Mouse (Mus musculus): Measurements from ENCODE around the gene Cd4. TPM values are rescaled to one million over a fixed set of nuclear protein-coding genes. Genes with fewer than 3 reads are reported as not detected.

The Cd4 gene
- polyA plus RNA-seq (2011; ENCODE audit: insufficient read length, low read depth, missing spikeins), result not detected in 2 replicates

- no peak for TF ChIP-seq POLR2A (IDR thresholded peaks at IDR 0.05; ENCODE audit: low read depth, low read length)
- TF ChIP-seq CTCF (IDR thresholded peaks at IDR 0.05; ENCODE audit: borderline replicate concordance, insufficient read depth, low read length), result no peak
- Histone ChIP-seq H3K27ac (ENCODE audit: insufficient read depth, low read length) (no peak within 1 kb of the TSS), H3K4me1 (ENCODE audit: control insufficient read depth, insufficient read depth, low read length) (no peaks in the 10 kb centered on the region), H3K4me3 (ENCODE audit: insufficient read depth, low read length) (no peak within 1 kb of the TSS)
Measured at GRCm38 (mm10) chr6:124887986-124888385, at the start of gene Cd4. Cd4 (minus strand) TSS chr6:124888221.

DNA sequence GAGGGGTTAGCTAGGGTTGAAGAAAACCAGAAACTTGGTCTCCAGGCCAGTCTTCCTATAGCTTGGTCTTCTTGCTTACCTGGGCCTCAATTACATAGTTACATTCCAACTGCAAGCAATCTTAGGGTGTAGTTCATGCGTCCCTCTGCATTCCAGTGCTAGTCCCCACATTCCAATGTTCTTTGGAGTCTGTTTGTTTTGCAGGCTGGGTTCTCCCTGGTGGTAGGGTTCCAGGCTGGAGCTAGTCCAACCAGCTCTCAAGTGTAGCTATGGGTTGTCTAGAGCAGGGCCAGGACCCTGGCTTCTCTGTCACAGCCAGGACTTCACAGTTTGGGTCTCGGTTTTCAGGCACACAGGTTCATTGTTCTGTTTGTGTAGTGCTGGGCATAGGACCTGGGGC is 49.5 kb upstream of the Cd4 start:
- H3K4me1 ChIP-seq (ENCODE audit: control insufficient read depth, insufficient read depth, low read length), result no peaks in the 10 kb centered on the region
- no peak overlapping the region for H3K27ac ChIP-seq (ENCODE audit: insufficient read depth, low read length)
- no peak overlapping the region for H3K4me3 ChIP-seq (ENCODE audit: insufficient read depth, low read length)
- TF ChIP-seq POLR2A (IDR thresholded peaks at IDR 0.05; ENCODE audit: low read depth, low read length), result no peak
- TF ChIP-seq CTCF (IDR thresholded peaks at IDR 0.05; ENCODE audit: borderline replicate concordance, insufficient read depth, low read length), result no peak

DNA sequence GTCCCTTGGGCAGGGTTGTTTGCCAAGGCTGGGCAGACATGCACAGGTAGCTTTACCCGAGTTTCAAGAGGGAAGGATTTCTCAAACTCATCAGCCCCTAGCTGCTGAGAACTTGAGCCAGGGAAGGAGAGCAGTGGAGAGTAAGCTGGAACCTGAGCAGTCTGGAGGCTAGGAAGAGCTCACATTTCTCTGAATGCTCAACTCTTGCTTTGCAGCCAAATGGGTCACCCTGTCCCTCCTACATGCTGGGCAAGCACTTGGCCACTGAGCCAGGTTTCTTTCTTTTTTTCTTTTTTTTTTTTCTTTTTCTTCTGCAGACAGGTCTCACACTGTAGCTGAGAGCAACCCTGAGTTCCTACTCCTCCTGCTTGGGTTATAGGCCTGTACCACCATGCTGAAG is 48.7 kb upstream of the Cd4 start:
- no peaks in the 10 kb centered on the region for H3K4me1 ChIP-seq (ENCODE audit: control insufficient read depth, insufficient read depth, low read length)
- no peak overlapping the region for H3K27ac ChIP-seq (ENCODE audit: insufficient read depth, low read length)
- TF ChIP-seq POLR2A (IDR thresholded peaks at IDR 0.05; ENCODE audit: low read depth, low read length) (no peak), CTCF (IDR thresholded peaks at IDR 0.05; ENCODE audit: borderline replicate concordance, insufficient read depth, low read length) (no peak)
- no peak overlapping the region for H3K4me3 ChIP-seq (ENCODE audit: insufficient read depth, low read length)

DNA sequence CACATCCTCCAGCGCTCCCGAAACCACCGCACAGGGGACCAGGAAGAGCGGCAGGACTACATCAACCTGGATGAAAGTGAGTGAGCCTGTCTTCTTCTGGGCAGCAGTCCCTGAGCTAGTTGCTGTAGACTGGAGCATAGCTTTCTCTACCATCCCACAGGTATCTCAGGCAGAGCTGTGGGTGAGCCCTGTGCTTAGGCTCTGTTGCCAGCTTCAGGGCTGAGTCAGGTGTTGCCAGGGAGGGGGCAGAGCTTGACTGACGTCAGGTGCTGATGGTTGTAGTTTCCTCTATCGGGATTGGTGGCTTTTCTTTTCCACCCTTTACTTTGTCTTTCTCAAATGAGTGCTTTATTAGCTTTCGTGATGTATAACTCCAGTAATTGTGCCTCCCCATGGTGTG is 46.6 kb upstream of the Cd4 start:
- TF ChIP-seq CTCF (IDR thresholded peaks at IDR 0.05; ENCODE audit: borderline replicate concordance, insufficient read depth, low read length) (no peak), POLR2A (IDR thresholded peaks at IDR 0.05; ENCODE audit: low read depth, low read length) (no peak)
- Histone ChIP-seq H3K4me1 (ENCODE audit: control insufficient read depth, insufficient read depth, low read length) (no peaks in the 10 kb centered on the region; the same call in 1 of the 2 replicates), H3K4me3 (ENCODE audit: insufficient read depth, low read length) (no peak overlapping the region), H3K27ac (ENCODE audit: insufficient read depth, low read length) (no peak overlapping the region)

- no peak overlapping the region for H3K27ac ChIP-seq (ENCODE audit: insufficient read depth, low read length)
- peak overlapping the region; percentile 61; the same call in 1 of the 2 replicates for H3K4me3 ChIP-seq (ENCODE audit: insufficient read depth, low read length)
- TF ChIP-seq CTCF (IDR thresholded peaks at IDR 0.05; ENCODE audit: borderline replicate concordance, insufficient read depth, low read length) (no peak), POLR2A (IDR thresholded peaks at IDR 0.05; ENCODE audit: low read depth, low read length) (no peak)
- no peaks in the 10 kb centered on the region; the same call in 1 of the 2 replicates for H3K4me1 ChIP-seq (ENCODE audit: control insufficient read depth, insufficient read depth, low read length)
Measured at GRCm38 (mm10) chr6:124933127-124933526, 45.1 kb upstream of the Cd4 start.

DNA sequence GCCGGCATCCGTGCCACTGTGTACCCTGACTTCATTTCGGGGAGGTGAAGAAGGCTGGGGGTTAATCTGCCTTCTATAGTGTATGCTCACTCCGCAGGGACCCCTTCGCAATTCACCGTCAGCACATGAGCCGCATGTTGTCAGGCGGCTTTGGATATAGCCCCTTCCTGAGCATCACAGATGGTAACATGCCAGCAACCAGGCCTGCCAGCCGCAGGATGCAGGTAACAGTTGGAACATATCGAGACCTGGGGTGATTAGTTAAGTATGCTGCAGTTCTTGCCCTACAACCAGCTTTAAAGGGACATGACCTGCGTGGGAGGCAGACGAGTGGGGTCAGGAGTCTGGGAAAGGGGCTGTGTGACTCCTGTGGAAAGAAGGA is 44.3 kb upstream of the Cd4 start:
- Histone ChIP-seq H3K27ac (ENCODE audit: insufficient read depth, low read length) (no peak overlapping the region), H3K4me3 (ENCODE audit: insufficient read depth, low read length) (peak overlapping the region; percentile 61), H3K4me1 (ENCODE audit: control insufficient read depth, insufficient read depth, low read length) (no peaks in the 10 kb centered on the region; the same call in 1 of the 2 replicates)
- TF ChIP-seq POLR2A (IDR thresholded peaks at IDR 0.05; ENCODE audit: low read depth, low read length) (no peak), CTCF (IDR thresholded peaks at IDR 0.05; ENCODE audit: borderline replicate concordance, insufficient read depth, low read length) (no peak)

GRCm38 (mm10) chr6:124931525-124932313 is 43.7 kb upstream of the Cd4 start:
- Histone ChIP-seq H3K27ac (ENCODE audit: insufficient read depth, low read length) (peak overlapping the region; percentile 89), H3K4me3 (ENCODE audit: insufficient read depth, low read length) (peak overlapping the region; percentile 61), H3K4me1 (ENCODE audit: control insufficient read depth, insufficient read depth, low read length) (no peaks in the 10 kb centered on the region; the same call in 1 of the 2 replicates)
- TF ChIP-seq POLR2A (IDR thresholded peaks at IDR 0.05; ENCODE audit: low read depth, low read length), result 0 out of 2 replicates have a peak, but pooled peaks have one; percentile 5
- peak; percentile 40; the same call in 1 of the 2 replicates for TF ChIP-seq CTCF (IDR thresholded peaks at IDR 0.05; ENCODE audit: borderline replicate concordance, insufficient read depth, low read length)

GRCm38 (mm10) chr6:124930754-124931524 is 42.9 kb upstream of the Cd4 start, which contains the start of gene Mlf2:
Mlf2 (plus strand) TSS chr6:124931386.
- Histone ChIP-seq H3K4me3 (ENCODE audit: insufficient read depth, low read length) (peak within 1 kb of the TSS; percentile 61), H3K4me1 (ENCODE audit: control insufficient read depth, insufficient read depth, low read length) (peaks cover 3% of the 10 kb centered on the region), H3K27ac (ENCODE audit: insufficient read depth, low read length) (peak within 1 kb of the TSS; percentile 89)
- peak; percentile 77 for TF ChIP-seq CTCF (IDR thresholded peaks at IDR 0.05; ENCODE audit: borderline replicate concordance, insufficient read depth, low read length)
- peak; percentile 96 for TF ChIP-seq POLR2A (IDR thresholded peaks at IDR 0.05; ENCODE audit: low read depth, low read length)

- TF ChIP-seq POLR2A (IDR thresholded peaks at IDR 0.05; ENCODE audit: low read depth, low read length) (no peak), CTCF (IDR thresholded peaks at IDR 0.05; ENCODE audit: borderline replicate concordance, insufficient read depth, low read length) (no peak)
Measured at GRCm38 (mm10) chr6:124930231-124930630, 42.2 kb upstream of the Cd4 start.

More at GRCm38 (mm10) chr6:124930231-124930630, 42.2 kb upstream of the Cd4 start:
- Histone ChIP-seq H3K4me1 (ENCODE audit: control insufficient read depth, insufficient read depth, low read length) (peaks cover 6% of the 10 kb centered on the region), H3K4me3 (ENCODE audit: insufficient read depth, low read length) (peak overlapping the region; percentile 15), H3K27ac (ENCODE audit: insufficient read depth, low read length) (peak overlapping the region; percentile 89)
